Mouse (Mus musculus): ENCODE measurements at regions not wholly inside any gene's neighbourhood (a gene's known extent, or its start where the extent isn't known, plus 50 kb on each side); places are given as distances from the start of the nearest gene placed in this dataset.
A peak's percentile ranks its signal among the peaks of the same experiment; 100 is the strongest.

- no peak for DNase-seq (ENCODE audit: low read depth, low spot score)
Observed at GRCm38 (mm10) chr3:121902246-121902645, 50.1 kb upstream of the Arhgap29 start.

- DNase-seq (ENCODE audit: low read depth, low spot score) = no peak
Observed at GRCm38 (mm10) chr3:121900429-121900844, 51.9 kb upstream of the Arhgap29 start.

- peak; percentile 34 for DNase-seq (ENCODE audit: low read depth, low spot score)
Observed at GRCm38 (mm10) chr3:121897821-121898574, 54.3 kb upstream of the Arhgap29 start.

- DNase-seq (ENCODE audit: low read depth, low spot score) = no peak
Observed at GRCm38 (mm10) chr3:121893606-121894005, 58.7 kb upstream of the Arhgap29 start.

- no peak for DNase-seq (ENCODE audit: low read depth, low spot score)
Observed at GRCm38 (mm10) chr3:121892675-121893074, 59.7 kb upstream of the Arhgap29 start.

GRCm38 (mm10) chr3:121891338-121891737 is 61.0 kb upstream of the Arhgap29 start:
- no peak for DNase-seq (ENCODE audit: low read depth, low spot score)

- no peak for DNase-seq (ENCODE audit: low read depth, low spot score)
Observed at GRCm38 (mm10) chr3:121890563-121890962, 61.8 kb upstream of the Arhgap29 start.

- no peak for DNase-seq (ENCODE audit: low read depth, low spot score)
Observed at GRCm38 (mm10) chr3:121886870-121887605, 65.3 kb upstream of the Arhgap29 start.

- DNase-seq (ENCODE audit: low read depth, low spot score) = no peak
Observed at GRCm38 (mm10) chr3:121886309-121886708, 66.0 kb upstream of the Arhgap29 start.

GRCm38 (mm10) chr3:121885265-121886178 is 66.8 kb upstream of the Arhgap29 start:
- no peak for DNase-seq (ENCODE audit: low read depth, low spot score)

GRCm38 (mm10) chr3:121884328-121885248 is 67.8 kb upstream of the Arhgap29 start:
- peak; percentile 95 for DNase-seq (ENCODE audit: low read depth, low spot score)

GRCm38 (mm10) chr3:121880355-121880754 is 65.3 kb upstream of the Abcd3 start:
- DNase-seq (ENCODE audit: low read depth, low spot score) = no peak

GRCm38 (mm10) chr3:121875072-121875471 is 60.0 kb upstream of the Abcd3 start:
- no peak for DNase-seq (ENCODE audit: low read depth, low spot score)

GRCm38 (mm10) chr3:121874576-121874975 is 59.5 kb upstream of the Abcd3 start:
- no peak for DNase-seq (ENCODE audit: low read depth, low spot score)

- DNase-seq (ENCODE audit: low read depth, low spot score) = no peak
Observed at GRCm38 (mm10) chr3:121873572-121873971, 58.5 kb upstream of the Abcd3 start.

GRCm38 (mm10) chr3:121872685-121873084 is 57.6 kb upstream of the Abcd3 start:
- DNase-seq (ENCODE audit: low read depth, low spot score) = no peak

- no peak for DNase-seq (ENCODE audit: low read depth, low spot score)
Observed at GRCm38 (mm10) chr3:121871795-121872194, 56.7 kb upstream of the Abcd3 start.

- no peak for DNase-seq (ENCODE audit: low read depth, low spot score)
Observed at GRCm38 (mm10) chr3:121870726-121871125, 55.6 kb upstream of the Abcd3 start.

GRCm38 (mm10) chr3:121869694-121870093 is 54.6 kb upstream of the Abcd3 start:
- no peak for DNase-seq (ENCODE audit: low read depth, low spot score)

GRCm38 (mm10) chr3:121867301-121867700 is 52.2 kb upstream of the Abcd3 start:
- DNase-seq (ENCODE audit: low read depth, low spot score) = no peak
